Mouse (Mus musculus): ENCODE measurements around the gene Mdk.

DNA sequence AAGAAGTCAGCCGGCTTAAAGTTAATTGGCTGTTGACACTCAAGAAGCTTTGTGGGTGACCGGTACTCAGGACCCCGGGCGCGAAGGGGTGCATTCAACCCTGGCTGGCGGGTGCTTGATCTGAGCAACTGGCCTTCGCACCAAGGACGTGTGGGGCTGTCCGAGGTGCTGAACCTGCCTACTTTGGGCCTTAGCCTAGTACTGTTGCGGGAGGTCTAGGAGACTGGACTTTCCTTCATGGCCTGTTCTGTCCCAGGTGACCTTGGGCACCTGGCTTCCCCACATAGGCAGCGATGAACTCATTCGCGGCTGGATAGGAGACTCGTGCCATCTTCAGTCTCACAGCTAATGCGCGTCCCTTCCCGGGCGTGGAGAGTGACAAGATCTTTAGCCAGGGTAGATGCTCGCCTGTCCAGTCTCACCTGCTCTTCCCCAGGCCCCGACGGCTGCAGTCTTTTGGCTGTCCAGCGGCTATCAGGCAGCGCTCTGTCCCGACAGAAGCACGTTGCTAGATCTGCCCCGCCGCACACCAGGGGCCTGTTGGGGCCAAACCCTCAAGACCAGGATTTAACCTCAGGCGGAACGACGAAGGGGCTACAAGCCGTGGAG is 10.8 kb downstream of the Mdk start:
- TF ChIP-seq CTCF (IDR thresholded peaks at IDR 0.05; ENCODE audit: insufficient read depth, low read depth, low read length) (no peak), POLR2A (IDR thresholded peaks at IDR 0.05; ENCODE audit: insufficient read depth, low read depth, low read length) (no peak)

All from olfactory bulb, adult 2 months (tissue).